Mouse (Mus musculus): ENCODE measurements at regions not wholly inside any gene's neighbourhood (a gene's known extent, or its start where the extent isn't known, plus 50 kb on each side); places are given as distances from the start of the nearest gene placed in this dataset.

GRCm38 (mm10) chr8:89232318-89232717 is 188.4 kb upstream of the Sall1 start:
- TF ChIP-seq POLR2A (IDR thresholded peaks at IDR 0.05; ENCODE audit: extremely low read depth, insufficient read depth, low read length): no peak
- no peak for TF ChIP-seq CTCF (IDR thresholded peaks at IDR 0.05; ENCODE audit: low read depth, low read length)
